Mouse (Mus musculus): ENCODE data around the gene Pole3. TPM values are rescaled to one million over a fixed set of nuclear protein-coding genes. Genes with fewer than 3 reads are reported as not detected.

Pole3 gene
- polyA plus RNA-seq, 1 experiment from 2014 or later, result 68.2 TPM

GRCm38 (mm10) chr4:62544801-62545200, 19.9 kb upstream of the Pole3 start:
- H3K27me3 ChIP-seq, result no peaks in the 10 kb centered on the region
- no peak overlapping the region for H3K27ac ChIP-seq
- peaks cover 3% of the 10 kb centered on the region; the same call in 1 of the 2 replicates for H3K9me3 ChIP-seq
- H3K4me2 ChIP-seq, result no peak overlapping the region
- no peaks in the 10 kb centered on the region for H3K36me3 ChIP-seq
- no peak for ATAC-seq (ENCODE audit: low FRiP score)
- no peaks in the 10 kb centered on the region for H3K4me1 ChIP-seq (replicated peaks)
- no peak overlapping the region for H3K9ac ChIP-seq
- no peak overlapping the region for H3K4me3 ChIP-seq

DNA sequence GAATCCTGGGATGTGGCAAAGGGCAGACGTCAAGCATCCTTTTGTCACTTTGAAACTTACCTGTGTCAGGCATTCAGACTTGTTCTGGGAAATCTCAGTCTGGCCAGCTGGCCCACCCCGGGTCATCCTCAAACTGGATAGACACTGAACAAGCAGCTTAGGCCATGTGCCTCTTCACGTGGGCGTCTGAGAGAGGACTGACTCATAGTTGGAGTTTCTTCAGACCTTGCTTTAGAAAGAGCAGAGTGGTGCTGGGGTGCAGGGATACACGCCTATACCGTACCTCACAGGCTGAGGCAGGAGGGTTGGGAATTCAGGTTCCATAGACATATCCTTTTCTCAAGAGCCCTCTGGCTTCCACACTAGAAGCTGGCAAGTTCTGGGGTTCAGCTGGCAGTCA, 18.9 kb upstream of the Pole3 start:
- H3K4me3 ChIP-seq, result no peak overlapping the region
- no peak for ATAC-seq (ENCODE audit: low FRiP score)
- WGBS, result 89% methylated on average over 6 of the region's 6 CpGs

DNA sequence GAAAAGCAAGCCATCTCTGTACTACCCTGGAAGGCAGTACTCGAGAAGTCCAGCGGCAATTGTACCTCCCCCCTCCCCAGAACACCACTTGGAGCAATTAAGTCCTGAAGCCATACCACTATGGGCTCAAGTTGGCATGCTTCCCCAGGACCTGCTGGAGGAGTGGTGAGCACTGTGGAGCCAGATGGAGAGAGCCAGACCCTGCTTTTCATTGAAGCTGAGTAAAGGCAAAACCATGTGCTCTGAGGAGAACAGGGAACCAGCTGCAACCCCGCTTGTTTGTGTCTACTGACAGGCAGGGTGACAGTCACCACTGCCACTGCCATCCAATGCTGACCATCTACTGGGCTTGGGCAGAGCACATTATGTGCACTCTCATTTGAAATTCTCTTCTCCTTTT, 16.9 kb upstream of the Pole3 start:
- no peak for ATAC-seq (ENCODE audit: low FRiP score)
- Histone ChIP-seq H3K4me3 (no peak overlapping the region), H3K9ac (no peak overlapping the region), H3K27me3 (no peaks in the 10 kb centered on the region), H3K27ac (no peak overlapping the region), H3K4me2 (no peak overlapping the region), H3K4me1 (replicated peaks) (no peaks in the 10 kb centered on the region), H3K9me3 (peaks cover 3% of the 10 kb centered on the region; the same call in 1 of the 2 replicates), H3K36me3 (no peaks in the 10 kb centered on the region)
- 82% methylated on average over 3 of the region's 3 CpGs for WGBS

More for the DNA sequence above, 18.9 kb upstream of the Pole3 start:
- H3K9ac ChIP-seq, result no peak overlapping the region
- H3K36me3 ChIP-seq, result no peaks in the 10 kb centered on the region
- no peaks in the 10 kb centered on the region for H3K4me1 ChIP-seq (replicated peaks)
- H3K27me3 ChIP-seq, result no peaks in the 10 kb centered on the region
- H3K4me2 ChIP-seq, result no peak overlapping the region
- peaks cover 3% of the 10 kb centered on the region; the same call in 1 of the 2 replicates for H3K9me3 ChIP-seq
- H3K27ac ChIP-seq, result no peak overlapping the region

DNA sequence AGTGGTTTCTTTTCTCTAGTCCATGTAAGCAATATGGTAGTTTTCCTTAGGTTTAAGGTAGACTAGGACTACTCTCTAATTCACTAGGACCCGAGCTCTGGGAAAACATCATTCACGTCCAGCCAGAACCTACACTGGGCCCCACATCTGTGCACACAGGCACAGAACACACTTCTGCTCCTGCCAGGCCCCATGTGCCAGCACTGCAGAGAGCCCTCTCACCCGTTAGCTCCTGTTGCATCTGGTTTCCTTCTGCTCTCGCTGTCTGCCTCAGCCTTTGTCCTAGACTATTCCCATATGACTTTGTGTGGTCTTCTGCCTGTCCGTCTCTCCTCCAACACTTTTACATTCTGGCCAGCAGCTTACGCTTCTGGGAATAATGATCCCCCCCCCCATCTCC, 8.9 kb upstream of the Pole3 start:
- ATAC-seq (ENCODE audit: low FRiP score), result no peak
- Histone ChIP-seq H3K4me3 (no peak overlapping the region), H3K27ac (no peak overlapping the region), H3K36me3 (no peaks in the 10 kb centered on the region), H3K4me2 (no peak overlapping the region), H3K9ac (no peak overlapping the region), H3K9me3 (no peaks in the 10 kb centered on the region), H3K4me1 (replicated peaks) (no peaks in the 10 kb centered on the region), H3K27me3 (no peaks in the 10 kb centered on the region)
- 76% methylated on average over 6 of the region's 6 CpGs for WGBS

DNA sequence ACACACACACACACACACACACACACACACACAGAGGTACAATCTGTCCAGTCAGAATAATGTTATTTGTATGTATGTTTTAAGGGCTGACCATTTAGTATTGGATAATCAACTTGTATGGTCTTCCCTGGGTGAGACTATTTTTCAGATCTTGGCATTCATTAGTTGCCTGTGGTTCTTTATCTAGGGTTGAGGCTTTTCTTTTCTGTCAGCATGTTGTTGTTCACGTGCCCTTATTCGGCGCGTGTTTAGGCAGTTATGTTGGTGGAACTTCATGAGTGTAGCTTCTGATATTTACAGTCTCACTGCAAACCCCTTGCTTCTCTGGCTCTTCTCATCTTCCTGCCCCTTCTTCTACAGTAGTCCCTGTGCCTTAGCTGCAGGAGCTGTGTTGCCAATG, 2.8 kb upstream of the Pole3 start:
- 88% methylated on average over 4 of the region's 4 CpGs for WGBS
- Histone ChIP-seq H3K4me2 (no peak overlapping the region), H3K36me3 (no peaks in the 10 kb centered on the region)

GRCm38 (mm10) chr4:62526256-62526655, 1.4 kb upstream of the Pole3 start:
- H3K4me1 ChIP-seq (replicated peaks), result peaks cover 11% of the 10 kb centered on the region
- no peak overlapping the region for H3K4me2 ChIP-seq
- 60% methylated on average over 2 of the region's 2 CpGs for WGBS
- H3K36me3 ChIP-seq, result no peaks in the 10 kb centered on the region
- no peak overlapping the region for H3K4me3 ChIP-seq
- ATAC-seq (ENCODE audit: low FRiP score), result no peak
- H3K27ac ChIP-seq, result no peak overlapping the region
- H3K9ac ChIP-seq, result no peak overlapping the region
- no peaks in the 10 kb centered on the region for H3K9me3 ChIP-seq
- H3K27me3 ChIP-seq, result no peaks in the 10 kb centered on the region

More for the DNA sequence above, 2.8 kb upstream of the Pole3 start:
- ATAC-seq (ENCODE audit: low FRiP score), result no peak
- H3K9ac ChIP-seq, result no peak overlapping the region
- H3K9me3 ChIP-seq, result no peaks in the 10 kb centered on the region
- no peak overlapping the region for H3K4me3 ChIP-seq
- H3K4me1 ChIP-seq (replicated peaks), result peaks cover 11% of the 10 kb centered on the region
- H3K27ac ChIP-seq, result no peak overlapping the region
- H3K27me3 ChIP-seq, result no peaks in the 10 kb centered on the region

- Histone ChIP-seq H3K4me3 (peak overlapping the region; percentile 76), H3K36me3 (no peaks in the 10 kb centered on the region), H3K9me3 (no peaks in the 10 kb centered on the region), H3K27me3 (no peaks in the 10 kb centered on the region), H3K27ac (no peak overlapping the region), H3K4me1 (replicated peaks) (peaks cover 13% of the 10 kb centered on the region), H3K4me2 (peak overlapping the region; percentile 94), H3K9ac (0 out of 2 replicates have a peak overlapping the region, but pooled peaks have one; percentile 20)
- WGBS, result under 1% methylated on average over 10 of the region's 10 CpGs
- ATAC-seq (ENCODE audit: low FRiP score), result no peak
Measured at GRCm38 (mm10) chr4:62525489-62525811, 582 bp upstream of the Pole3 start.

- Histone ChIP-seq H3K4me2 (no peak overlapping the region), H3K36me3 (no peaks in the 10 kb centered on the region), H3K27me3 (no peaks in the 10 kb centered on the region), H3K9ac (no peak overlapping the region), H3K27ac (no peak overlapping the region), H3K9me3 (no peaks in the 10 kb centered on the region), H3K4me3 (no peak overlapping the region), H3K4me1 (replicated peaks) (peaks cover 37% of the 10 kb centered on the region)
- WGBS, result 94% methylated on average over 2 of the region's 2 CpGs
- ATAC-seq (ENCODE audit: low FRiP score), result no peak
Measured at GRCm38 (mm10) chr4:62520892-62521400, 3.9 kb downstream of the Pole3 start.

DNA sequence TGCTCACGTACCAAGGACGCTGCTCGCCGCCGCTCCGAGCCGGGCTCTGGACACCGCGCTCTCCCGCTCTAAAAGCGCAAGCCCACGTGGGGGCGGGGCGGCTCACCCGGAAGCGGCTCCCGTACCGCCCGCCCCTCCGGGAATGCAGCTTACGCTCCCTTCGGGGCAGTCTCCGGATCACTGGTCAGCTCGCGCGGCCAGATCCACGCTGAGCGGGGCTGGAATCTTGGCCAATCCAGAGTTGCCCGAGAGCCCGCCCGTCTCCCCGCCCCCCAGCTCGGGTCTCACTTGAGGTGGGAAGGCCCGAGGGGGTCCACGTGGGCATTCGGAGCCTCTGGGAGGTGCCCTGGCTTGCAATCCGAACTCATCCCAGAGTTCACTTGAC, 5.0 kb downstream of the Pole3 start, which contains the start of gene Alad:
TSS of gene Alad (minus strand) at position 70 of the 385 bp plus-strand sequence.
- Histone ChIP-seq H3K36me3 (no peaks in the 10 kb centered on the region), H3K4me2 (peak within 1 kb of the TSS; percentile 64), H3K4me3 (peak within 1 kb of the TSS; percentile 78), H3K9ac (peak within 1 kb of the TSS; percentile 87), H3K27ac (peak within 1 kb of the TSS; percentile 86), H3K27me3 (no peaks in the 10 kb centered on the region), H3K9me3 (no peaks in the 10 kb centered on the region), H3K4me1 (replicated peaks) (peaks cover 41% of the 10 kb centered on the region)
- WGBS, result under 1% methylated on average over 37 of the region's 37 CpGs
- peak; percentile 88 for ATAC-seq (ENCODE audit: low FRiP score)

DNA sequence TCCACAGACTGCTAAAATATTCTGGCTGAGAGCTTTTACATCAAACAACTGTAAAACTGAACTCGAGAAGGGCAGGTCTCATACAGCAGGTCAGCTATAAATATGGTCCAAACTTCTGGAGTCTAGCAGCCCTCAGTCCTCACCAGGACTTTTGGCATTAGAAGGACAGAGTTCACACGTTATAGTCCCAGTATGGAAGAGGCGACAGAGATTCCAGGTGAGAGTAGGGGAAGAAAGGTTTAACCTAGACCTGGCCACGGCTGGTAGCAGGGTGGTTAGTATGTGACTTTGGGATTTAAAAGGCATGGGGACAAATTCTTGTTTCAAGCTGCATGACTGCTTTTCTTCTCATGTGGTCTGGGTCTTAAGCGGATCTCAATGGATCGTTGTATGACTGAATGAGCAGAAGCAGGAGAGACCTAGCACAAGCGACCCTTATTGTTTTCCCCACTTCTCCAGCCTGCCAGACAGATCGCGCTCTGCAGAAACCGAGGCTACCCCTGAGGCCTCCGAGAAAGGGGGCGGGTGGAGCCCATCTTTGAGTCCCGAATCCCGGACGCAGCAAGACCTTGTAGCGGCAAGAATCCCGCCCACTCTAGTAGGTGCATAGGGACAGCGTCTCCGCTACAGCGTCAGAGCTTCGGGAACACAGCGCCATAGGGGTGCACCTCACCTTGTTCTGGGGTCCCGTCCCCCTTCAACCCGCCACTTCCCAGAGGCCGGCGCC, 5.6 kb downstream of the Pole3 start:
- WGBS, result 2% methylated on average over 26 of the region's 26 CpGs
- ATAC-seq (ENCODE audit: low FRiP score), result peak; percentile 79
- H3K9me3 ChIP-seq, result no peaks in the 10 kb centered on the region

DNA sequence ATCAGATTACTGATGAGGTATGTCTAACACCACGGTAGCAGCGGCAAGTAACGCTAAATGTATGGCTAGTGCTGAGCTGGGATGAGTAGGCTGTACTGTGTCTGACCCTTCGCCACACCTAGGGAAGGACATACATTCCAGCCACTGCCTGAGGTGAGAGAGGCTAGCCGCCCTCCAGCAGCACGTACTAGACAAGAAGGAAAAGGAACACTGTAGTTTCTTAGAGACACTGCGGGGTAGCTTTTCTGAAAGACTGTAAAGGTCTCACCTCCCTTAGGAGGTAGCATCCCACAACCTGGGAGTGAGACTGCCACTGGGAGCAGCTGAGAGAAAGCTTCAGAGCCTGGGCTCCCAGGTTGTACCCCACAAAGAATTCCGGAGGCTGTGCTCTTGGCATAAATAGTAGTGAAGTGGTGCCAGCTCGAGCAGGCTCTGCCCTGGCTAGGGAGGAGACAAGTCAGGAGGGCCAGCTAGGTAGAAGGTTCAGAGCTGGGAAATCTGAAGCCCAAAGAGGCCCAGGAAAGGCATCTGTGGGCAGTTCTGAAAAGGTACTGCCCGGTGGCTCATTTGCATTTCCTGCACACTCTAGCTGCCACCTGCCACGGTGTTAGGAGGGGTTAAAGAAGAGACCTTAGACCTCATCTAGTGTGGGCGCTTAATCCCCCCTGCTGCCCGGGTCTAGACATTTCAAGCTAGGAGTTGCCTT, 6.3 kb downstream of the Pole3 start:
- no peaks in the 10 kb centered on the region for H3K27me3 ChIP-seq
- no peak; the same call in 1 of the 2 replicates for ATAC-seq (ENCODE audit: low FRiP score)
- peak overlapping the region; percentile 78 for H3K4me3 ChIP-seq
- peaks cover 31% of the 10 kb centered on the region for H3K4me1 ChIP-seq (replicated peaks)
- WGBS, result 57% methylated on average over 13 of the region's 13 CpGs
- H3K9me3 ChIP-seq, result no peaks in the 10 kb centered on the region
- peak overlapping the region; percentile 64 for H3K4me2 ChIP-seq
- H3K9ac ChIP-seq, result peak overlapping the region; percentile 87
- H3K36me3 ChIP-seq, result peaks cover 5% of the 10 kb centered on the region
- peak overlapping the region; percentile 86; the same call in 1 of the 2 replicates for H3K27ac ChIP-seq

More for the DNA sequence above, 5.6 kb downstream of the Pole3 start:
- no peaks in the 10 kb centered on the region for H3K36me3 ChIP-seq
- H3K27me3 ChIP-seq, result no peaks in the 10 kb centered on the region
- peak overlapping the region; percentile 87 for H3K9ac ChIP-seq
- H3K4me2 ChIP-seq, result peak overlapping the region; percentile 64
- peak overlapping the region; percentile 86 for H3K27ac ChIP-seq
- peaks cover 38% of the 10 kb centered on the region for H3K4me1 ChIP-seq (replicated peaks)
- peak overlapping the region; percentile 78 for H3K4me3 ChIP-seq

DNA sequence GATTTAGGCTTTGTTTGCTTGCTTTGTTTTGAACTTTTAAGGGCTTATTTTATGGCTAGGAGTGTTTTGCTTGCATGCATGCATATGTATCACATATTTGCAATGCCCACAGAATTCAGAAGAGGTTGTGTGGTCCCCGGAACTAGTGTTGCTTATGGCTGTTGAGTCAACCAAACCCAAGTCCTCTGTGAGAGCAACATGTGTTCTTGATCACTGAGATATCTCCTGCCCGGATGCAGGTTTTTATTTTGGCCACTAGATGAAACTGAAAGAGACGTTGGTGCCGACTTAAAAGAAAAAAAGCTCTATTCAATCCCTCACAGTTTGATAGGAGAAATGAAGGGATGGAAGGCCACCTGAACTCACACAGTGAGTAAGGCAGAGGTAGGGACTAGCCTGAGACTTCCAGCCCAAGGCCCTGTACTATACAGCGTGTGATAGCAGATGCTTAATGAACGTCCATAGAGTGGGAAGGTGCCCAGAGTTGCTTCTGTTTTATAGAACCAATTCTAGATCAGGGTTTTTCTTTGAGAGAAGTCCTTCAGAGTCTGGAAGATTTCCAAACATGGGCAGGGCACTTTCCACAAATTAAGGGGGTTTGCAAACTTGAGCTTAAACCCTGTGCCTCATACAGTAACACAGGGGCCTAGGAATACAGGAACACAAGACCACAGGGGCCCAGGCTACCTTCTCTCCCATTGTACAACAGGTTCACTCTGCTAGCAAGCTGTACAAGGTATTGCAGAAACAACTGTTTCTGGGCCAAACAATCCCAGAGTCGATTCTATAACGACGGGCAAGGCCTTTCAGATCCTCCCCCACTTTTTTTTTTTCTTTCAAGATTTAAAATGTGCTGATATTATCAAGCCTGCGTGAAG, 7.1 kb downstream of the Pole3 start:
- no peak overlapping the region for H3K4me2 ChIP-seq
- no peak for ATAC-seq (ENCODE audit: low FRiP score)
- no peak overlapping the region; the same call in 1 of the 2 replicates for H3K4me3 ChIP-seq
- WGBS, result 87% methylated on average over 10 of the region's 10 CpGs
- H3K36me3 ChIP-seq, result peaks cover 13% of the 10 kb centered on the region
- no peaks in the 10 kb centered on the region for H3K27me3 ChIP-seq
- H3K4me1 ChIP-seq (replicated peaks), result peaks cover 31% of the 10 kb centered on the region
- H3K27ac ChIP-seq, result no peak overlapping the region
- no peak overlapping the region for H3K9ac ChIP-seq
- no peaks in the 10 kb centered on the region for H3K9me3 ChIP-seq

All from hindbrain, embryonic 13.5 days (tissue).